Mouse (Mus musculus) ovary, postnatal 36 days (tissue): ENCODE results near the gene Olfr446.

Experiments
- DNase-seq: peaks from one replicate; pipeline ENCODE4 v3.0.0; 2022; ENCODE audit warnings: low spot score, mixed read lengths

Gene Olfr446

DNA sequence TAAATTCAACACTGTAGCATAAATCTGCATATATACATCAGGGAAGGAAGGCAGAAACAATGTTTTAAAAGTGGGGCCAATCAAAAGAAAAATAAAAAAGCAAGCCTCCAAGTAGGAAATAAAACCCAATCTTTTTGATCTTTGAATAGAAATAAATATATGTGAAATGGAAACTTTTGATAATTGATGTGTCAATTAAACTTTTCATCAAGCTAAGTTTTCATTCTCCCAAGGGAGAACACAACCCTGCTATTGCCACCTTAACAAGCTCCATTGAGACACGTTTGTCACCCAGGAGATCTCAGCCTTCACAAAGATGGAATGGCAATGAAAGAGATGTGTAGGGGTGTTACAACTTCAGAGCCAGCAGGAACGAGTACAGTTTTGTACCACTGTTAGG lies at the start of gene Olfr446:
Olfr446 (plus strand) TSS at position 301 of the 400 bp plus-strand sequence.
- no peak for DNase-seq

- DNase-seq, result no peak
These were observed 44.9 kb upstream of the Olfr446 start for GRCm38 (mm10) chr6:42876323-42876722.

DNA sequence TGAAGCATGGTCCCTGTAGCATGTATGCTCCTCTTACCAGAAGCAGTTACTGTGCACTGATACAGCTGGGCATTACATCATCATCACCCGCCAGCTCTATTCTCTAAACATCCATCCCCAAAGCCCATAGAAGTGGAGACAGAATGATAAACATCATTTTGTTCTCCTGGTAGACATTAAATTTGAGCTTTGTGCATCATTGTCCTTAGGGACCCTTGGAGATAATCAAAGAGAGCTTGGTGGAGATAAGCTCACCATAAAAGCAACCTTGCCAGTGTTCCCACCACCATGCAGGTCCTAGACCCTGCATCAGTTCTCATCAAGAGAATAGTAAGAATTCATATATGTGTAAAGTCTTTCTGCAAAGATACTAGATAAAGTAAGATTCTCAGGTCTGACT lies 31.0 kb upstream of the Olfr446 start, which contains the start of gene Olfr448:
Olfr448 (plus strand) TSS at position 301 of the 400 bp plus-strand sequence.
- DNase-seq, result no peak

GRCm38 (mm10) chr6:42900345-42900744 lies 20.8 kb upstream of the Olfr446 start:
- no peak for DNase-seq

- DNase-seq, result no peak
These were observed 12.6 kb upstream of the Olfr446 start, which contains the start of gene Olfr447 for GRCm38 (mm10) chr6:42908578-42908977. TSS of gene Olfr447 (plus strand) at chr6:42908878.

- no peak for DNase-seq
These were observed 27.6 kb downstream of the Olfr446 start, which contains the start of gene Olfr444 for GRCm38 (mm10) chr6:42948767-42949166. TSS of gene Olfr444 (plus strand) at chr6:42949067.

- no peak for DNase-seq
These were observed 59.2 kb downstream of the Olfr446 start for GRCm38 (mm10) chr6:42980377-42980776.
